Mouse (Mus musculus): ENCODE results near the gene Amn.

Amn gene

GRCm38 (mm10) chr12:111270629-111271277 lies at the start of gene Amn:
Gene Amn (plus strand): TSS chr12:111271095.
- DNase-seq (ENCODE audit: low spot score) = no peak

- no peak for DNase-seq (ENCODE audit: low spot score)
Measured at GRCm38 (mm10) chr12:111225197-111225780, 45.6 kb upstream of the Amn start.

GRCm38 (mm10) chr12:111227410-111227809 lies 43.5 kb upstream of the Amn start:
- no peak for DNase-seq (ENCODE audit: low spot score)

GRCm38 (mm10) chr12:111228488-111228887 lies 42.4 kb upstream of the Amn start:
- no peak for DNase-seq (ENCODE audit: low spot score)

GRCm38 (mm10) chr12:111230793-111231192 lies 40.1 kb upstream of the Amn start:
- no peak for DNase-seq (ENCODE audit: low spot score)

- no peak for DNase-seq (ENCODE audit: low spot score)
Measured at GRCm38 (mm10) chr12:111233798-111234197, 37.1 kb upstream of the Amn start.

GRCm38 (mm10) chr12:111234383-111234782 lies 36.5 kb upstream of the Amn start:
- no peak for DNase-seq (ENCODE audit: low spot score)

- DNase-seq (ENCODE audit: low spot score) = no peak
Measured at GRCm38 (mm10) chr12:111235631-111236030, 35.3 kb upstream of the Amn start.

- no peak for DNase-seq (ENCODE audit: low spot score)
Measured at GRCm38 (mm10) chr12:111237611-111238188, 33.2 kb upstream of the Amn start.

- no peak for DNase-seq (ENCODE audit: low spot score)
Measured at GRCm38 (mm10) chr12:111238345-111238744, 32.5 kb upstream of the Amn start.

GRCm38 (mm10) chr12:111238778-111239177 lies 32.1 kb upstream of the Amn start:
- DNase-seq (ENCODE audit: low spot score) = no peak

GRCm38 (mm10) chr12:111239930-111240329 lies 31.0 kb upstream of the Amn start:
- no peak for DNase-seq (ENCODE audit: low spot score)

- DNase-seq (ENCODE audit: low spot score) = no peak
Measured at GRCm38 (mm10) chr12:111241916-111242315, 29.0 kb upstream of the Amn start.

- no peak for DNase-seq (ENCODE audit: low spot score)
Measured at GRCm38 (mm10) chr12:111242346-111242745, 28.5 kb upstream of the Amn start.

- no peak for DNase-seq (ENCODE audit: low spot score)
Measured at GRCm38 (mm10) chr12:111243733-111244132, 27.2 kb upstream of the Amn start.

GRCm38 (mm10) chr12:111245070-111245469 lies 25.8 kb upstream of the Amn start:
- DNase-seq (ENCODE audit: low spot score) = no peak

GRCm38 (mm10) chr12:111246808-111247464 lies 24.0 kb upstream of the Amn start:
- DNase-seq (ENCODE audit: low spot score) = no peak

- DNase-seq (ENCODE audit: low spot score) = no peak
Measured at GRCm38 (mm10) chr12:111249095-111249494, 21.8 kb upstream of the Amn start.

- DNase-seq (ENCODE audit: low spot score) = no peak
Measured at GRCm38 (mm10) chr12:111250116-111250515, 20.8 kb upstream of the Amn start.

GRCm38 (mm10) chr12:111251227-111251626 lies 19.7 kb upstream of the Amn start:
- no peak for DNase-seq (ENCODE audit: low spot score)

GRCm38 (mm10) chr12:111263650-111264049 lies 7.2 kb upstream of the Amn start:
- DNase-seq (ENCODE audit: low spot score) = no peak

- DNase-seq (ENCODE audit: low spot score) = no peak
Measured at GRCm38 (mm10) chr12:111265212-111265611, 5.7 kb upstream of the Amn start.

GRCm38 (mm10) chr12:111266592-111266991 lies 4.3 kb upstream of the Amn start:
- DNase-seq (ENCODE audit: low spot score) = no peak
